In the genomic region with DNA sequence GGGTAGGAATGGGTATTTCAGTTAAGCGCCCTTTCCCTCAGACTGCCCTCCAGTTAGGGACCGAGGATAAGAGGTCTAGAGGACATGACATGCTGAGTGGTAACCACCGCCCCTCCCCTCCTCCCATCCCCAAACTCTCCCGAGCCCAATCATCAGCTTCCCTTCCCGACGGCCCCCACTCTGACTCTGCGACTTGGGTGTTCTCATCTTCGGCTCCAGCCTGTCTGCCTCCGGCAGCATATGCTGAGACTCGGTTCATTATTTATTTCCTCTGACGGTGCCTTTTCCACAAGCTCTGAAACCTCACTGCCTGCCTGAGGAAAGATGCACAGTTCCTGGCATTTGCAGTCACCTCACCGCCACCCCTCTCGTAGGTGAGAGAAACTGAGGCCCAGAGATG, we compare ENCODE assay signal across 14 mouse cellular contexts. TPM values are rescaled to one million over a fixed set of nuclear protein-coding genes. Genes with fewer than 3 reads are reported as not detected.
DNase-seq lines count a peak whose midpoint lies in the region; TF ChIP-seq lines count a peak whose summit lies in the region.
"Had no signal": no experiment of that assay in that cellular context is flagged by ENCODE, and none has a peak within 500 bp of the region (broad histone marks: within the 10 kb centered on the region; RNA-seq: fewer than 3 reads in every experiment).

No protein-coding gene starts in this region.

- DNase-seq in heart, adult 2 months: peak in 1 of 2 experiments; percentile 16
- DNase-seq in heart, adult 11 months: no peak
- DNase-seq in kidney, postnatal 36 days: peak; percentile 35 to 40
- DNase-seq in kidney, adult 8-10 months: no peak
- DNase-seq in embryonic facial prominence, embryonic 10.5 days (ENCODE audit: low spot score): peak; percentile 23
- DNase-seq in lung, postnatal 25 days (ENCODE audit: low spot score): peak; percentile 28
- DNase-seq in thymus, postnatal 10 days (ENCODE audit: low spot score in 2 of 2): no peak
- no peak for DNase-seq in c-Kit-positive CD71-positive TER-119-positive erythroid progenitor cells, embryonic 14.5 days (ENCODE audit: low spot score)
- DNase-seq: adrenal gland, postnatal 10 days; cerebellum, adult 9-10 months; right cerebral cortex, adult 18-20 months had no signal

- TF ChIP-seq POLR2A in heart, adult 2 months (IDR thresholded peaks at IDR 0.05; ENCODE audit: insufficient read depth, low read depth, low read length): no peak

- H3K4me1 ChIP-seq in heart, adult 2 months (ENCODE audit: control insufficient read depth, insufficient read depth, low read length): peaks cover 3% of the 10 kb centered on the region
- H3K4me1 ChIP-seq in embryonic facial prominence, embryonic 10.5 days: peaks cover 20% of the 10 kb centered on the region; the same call in 1 of the 2 replicates
- H3K4me1 ChIP-seq: lung, embryonic 15.5 days had no signal

- H3K9me3 ChIP-seq in embryonic facial prominence, embryonic 10.5 days: no peaks in the 10 kb centered on the region
- H3K9me3 ChIP-seq: forebrain, embryonic 13.5 days; hindbrain, embryonic 13.5 days; lung, embryonic 15.5 days had no signal

- TF ChIP-seq EP300 in heart, adult 2 months (IDR thresholded peaks at IDR 0.05; ENCODE audit: insufficient read depth, low read depth, low read length): no peak

- 47% methylated on average over 13 of the region's 13 CpGs for WGBS in heart, adult 2 months
- WGBS in embryonic facial prominence, embryonic 10.5 days: 78% methylated on average over 13 of the region's 13 CpGs

- no peak overlapping the region for H3K9ac ChIP-seq in heart, adult 2 months (ENCODE audit: low read depth, low read length)
- H3K9ac ChIP-seq: forebrain, embryonic 13.5 days; hindbrain, embryonic 13.5 days; lung, embryonic 15.5 days had no signal

- intact Hi-C loops in heart, adult 2 months (cut with DNase I): no loop called here

- no peak for TF ChIP-seq CTCF in heart, adult 2 months (IDR thresholded peaks at IDR 0.05)

- H3K4me3 ChIP-seq in heart, adult 2 months: no peak overlapping the region
- H3K4me3 ChIP-seq in embryonic facial prominence, embryonic 10.5 days: no peak overlapping the region
- H3K4me3 ChIP-seq: forebrain, embryonic 13.5 days; hindbrain, embryonic 13.5 days; lung, embryonic 15.5 days had no signal

- H3K79me2 ChIP-seq in heart, adult 2 months (replicated peaks; ENCODE audit: control insufficient read depth, insufficient read depth, low read length): no peaks in the 10 kb centered on the region

- no peaks in the 10 kb centered on the region for H3K27me3 ChIP-seq in heart, adult 2 months (ENCODE audit: control insufficient read depth, insufficient read depth, low read length)
- no peaks in the 10 kb centered on the region for H3K27me3 ChIP-seq in embryonic facial prominence, embryonic 10.5 days (replicated peaks; ENCODE audit: low read depth, poor library complexity, severe bottlenecking)
- H3K27me3 ChIP-seq: forebrain, embryonic 13.5 days; hindbrain, embryonic 13.5 days; lung, embryonic 15.5 days had no signal

- no peaks in the 10 kb centered on the region for H3K36me3 ChIP-seq in heart, adult 2 months (ENCODE audit: control insufficient read depth, insufficient read depth, low read length)
- peaks cover 91% of the 10 kb centered on the region for H3K36me3 ChIP-seq in embryonic facial prominence, embryonic 10.5 days (replicated peaks)

- peak overlapping the region; percentile 20; the same call in 1 of the 2 replicates for H3K27ac ChIP-seq in heart, adult 2 months
- H3K27ac ChIP-seq in embryonic facial prominence, embryonic 10.5 days (replicated peaks): no peak overlapping the region
- H3K27ac ChIP-seq: forebrain, embryonic 13.5 days; hindbrain, embryonic 13.5 days; lung, embryonic 15.5 days had no signal

RNA-seq across cellular contexts. Expression of gene Atp6v0e, which starts 15.7 kb away (rescaled TPM):
- 10 to 100 TPM; 60.9 to 67.2 TPM for total RNA-seq in heart, adult 2 months (2021)
- 143 and 187 TPM in 2 replicates for polyA plus RNA-seq in heart, adult 2 months (2012; rRNA removed)
- polyA plus RNA-seq in embryonic facial prominence, embryonic 10.5 days (2016; fragmentation: Nextera tagmentation; extraction: Ambion mirVana): 118 and 120 TPM in 2 replicates

Comparison
In these comparisons a context has a peak if more than half of its experiments do, and no peak if none do; other contexts are left out.
1. DNase-seq: peak in kidney, postnatal 36 days (2 of 2), embryonic facial prominence, embryonic 10.5 days (single experiment) and lung, postnatal 25 days (single experiment); none in heart, adult 11 months (single experiment), kidney, adult 8-10 months (0 of 2), thymus, postnatal 10 days (0 of 2) and c-Kit-positive CD71-positive TER-119-positive erythroid progenitor cells, embryonic 14.5 days (single experiment).